Mouse (Mus musculus): ENCODE measurements around the gene Stox2.
"Not testable (repeated sequence)": the region's sequence is repeated elsewhere in the genome, so short reads cannot be mapped to it uniquely, and the experiment has no call there.

The Stox2 gene

DNA sequence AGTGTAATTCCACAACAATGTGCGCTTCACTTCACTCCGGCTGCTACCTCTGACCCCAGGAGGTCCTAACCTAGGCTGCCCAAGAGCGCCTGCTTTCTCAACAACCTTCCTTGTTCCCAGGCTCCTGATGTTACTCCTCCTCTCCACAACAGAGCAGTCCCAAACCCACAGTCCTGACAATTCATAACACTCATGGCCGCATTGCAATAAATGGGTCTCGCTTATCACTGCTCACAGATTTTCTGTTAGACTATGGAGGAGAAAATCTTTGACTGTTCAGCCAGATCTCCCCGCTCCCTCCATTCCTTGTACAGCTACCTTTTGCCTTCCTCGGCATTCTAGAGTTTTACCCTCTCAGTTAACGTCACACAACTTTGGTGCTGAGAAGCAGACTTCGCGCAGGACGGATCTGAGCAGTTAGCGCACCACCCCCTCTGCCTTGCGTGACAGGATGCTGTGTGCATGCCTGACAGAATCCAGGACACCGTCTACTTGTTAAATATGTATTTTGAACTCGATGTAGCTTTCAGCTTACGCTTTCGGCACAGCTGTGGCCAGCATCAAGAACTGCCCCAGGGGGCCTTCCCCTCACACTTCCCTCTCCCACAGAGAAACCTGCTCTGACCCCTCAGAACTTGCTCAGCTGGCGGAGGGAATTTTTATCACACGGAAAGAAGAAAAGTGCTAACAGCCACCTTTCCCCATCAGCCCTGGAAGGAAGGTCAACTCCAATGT lies at the start of gene Stox2:
Stox2 (minus strand) TSS at position 51 of the 735 bp plus-strand sequence.
- DNase-seq, result no peak

DNA sequence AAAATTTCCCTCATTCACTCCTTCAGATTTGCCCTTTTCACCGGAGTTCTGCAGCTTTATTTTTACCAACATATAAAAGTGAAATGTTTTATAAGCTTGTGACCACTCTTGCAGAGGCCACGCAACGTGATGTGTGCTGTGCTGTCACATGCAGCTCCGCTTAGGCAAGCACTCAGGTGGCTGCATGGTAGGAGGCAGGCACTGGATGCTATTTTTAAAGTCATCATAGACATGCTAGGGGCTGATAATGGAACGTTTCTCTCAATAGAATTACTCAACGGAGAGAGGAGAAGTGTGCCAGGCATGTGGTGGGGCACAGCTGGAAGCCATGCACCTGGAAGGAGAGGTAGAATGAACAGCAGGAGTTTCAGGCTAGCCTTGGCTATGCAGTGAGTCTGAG lies 49.3 kb upstream of the Stox2 start:
- no peak for DNase-seq

DNA sequence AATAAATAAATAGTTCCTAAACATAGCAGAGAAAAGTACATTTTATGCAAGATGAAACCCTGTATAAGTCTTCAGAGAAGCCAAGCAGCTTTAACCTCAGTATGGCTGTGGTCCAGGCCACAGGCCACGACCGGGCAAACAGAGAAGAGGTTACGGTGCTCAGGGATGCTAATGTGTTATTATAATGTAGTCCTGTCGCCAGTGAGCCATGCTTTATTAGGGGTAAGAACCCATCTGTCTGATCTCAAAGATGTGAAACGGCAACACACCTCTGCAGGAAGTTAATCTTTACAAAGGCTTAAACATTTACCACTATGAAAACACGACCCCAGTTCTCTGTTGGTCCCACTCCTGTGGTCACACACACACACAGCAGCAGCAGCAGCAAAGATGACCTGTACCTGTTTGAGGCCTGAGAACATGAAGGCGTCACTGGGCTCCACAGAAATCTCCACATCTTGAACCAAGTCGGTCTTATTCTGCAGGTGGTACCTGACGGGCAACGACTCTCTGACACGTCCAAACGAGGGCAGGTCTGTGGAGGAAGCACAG lies 48.5 kb upstream of the Stox2 start:
- DNase-seq, result no peak

GRCm38 (mm10) chr8:47493106-47493505 lies 46.9 kb upstream of the Stox2 start:
- DNase-seq, result no peak

DNA sequence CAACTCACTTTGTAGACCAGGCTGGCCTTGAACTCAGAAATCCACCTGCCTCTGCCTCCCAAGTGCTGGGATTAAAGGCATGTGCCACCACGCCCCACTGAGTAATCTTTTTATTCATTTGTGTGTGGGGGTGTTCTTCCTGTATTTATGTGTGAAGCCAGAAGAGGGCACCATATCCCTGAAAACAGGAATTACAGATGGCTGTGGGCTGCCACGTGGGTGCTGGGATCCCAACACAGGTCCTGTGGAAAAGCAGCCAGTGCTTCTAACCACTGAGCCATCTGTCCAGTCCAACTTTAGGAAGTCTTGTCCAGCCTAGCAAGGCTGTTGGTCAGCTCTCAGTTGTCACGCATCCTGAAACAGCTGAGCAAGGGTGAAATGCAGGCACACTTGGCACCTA lies 41.1 kb upstream of the Stox2 start:
- no peak for DNase-seq

DNA sequence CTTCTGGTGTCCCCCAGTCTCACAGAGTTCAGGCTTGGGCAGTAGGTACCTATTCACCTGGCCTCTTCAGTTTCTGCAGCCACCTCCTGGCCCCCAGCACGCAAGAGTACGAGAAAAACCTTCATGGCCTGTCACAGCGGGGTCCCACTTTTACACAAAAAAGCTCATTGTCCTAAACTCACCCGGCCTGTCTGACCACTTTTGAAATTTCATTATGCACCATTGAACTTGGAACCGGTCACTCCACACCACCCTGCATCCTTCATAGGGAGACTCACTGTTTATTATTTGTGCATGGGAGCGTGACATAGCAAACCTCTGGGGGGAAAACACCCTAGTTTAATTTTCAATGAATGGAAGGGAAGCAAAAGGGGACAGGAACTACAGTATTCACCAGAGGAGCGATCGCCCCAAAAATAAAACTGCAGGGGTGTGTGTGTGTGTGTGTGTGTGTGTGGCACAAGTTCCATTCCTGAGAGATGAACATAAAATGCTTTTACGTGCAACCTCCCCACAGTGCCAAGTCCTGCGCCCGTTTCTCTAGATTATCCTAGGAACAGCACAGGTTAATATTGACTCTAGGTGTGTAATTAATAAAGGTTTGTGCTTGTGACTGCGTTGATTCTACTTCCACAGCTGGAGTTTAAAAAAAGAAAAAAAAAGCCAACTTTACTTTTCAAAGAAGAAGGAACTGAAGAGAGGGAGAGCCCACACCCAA lies 36.4 kb upstream of the Stox2 start:
- no peak for DNase-seq

DNA sequence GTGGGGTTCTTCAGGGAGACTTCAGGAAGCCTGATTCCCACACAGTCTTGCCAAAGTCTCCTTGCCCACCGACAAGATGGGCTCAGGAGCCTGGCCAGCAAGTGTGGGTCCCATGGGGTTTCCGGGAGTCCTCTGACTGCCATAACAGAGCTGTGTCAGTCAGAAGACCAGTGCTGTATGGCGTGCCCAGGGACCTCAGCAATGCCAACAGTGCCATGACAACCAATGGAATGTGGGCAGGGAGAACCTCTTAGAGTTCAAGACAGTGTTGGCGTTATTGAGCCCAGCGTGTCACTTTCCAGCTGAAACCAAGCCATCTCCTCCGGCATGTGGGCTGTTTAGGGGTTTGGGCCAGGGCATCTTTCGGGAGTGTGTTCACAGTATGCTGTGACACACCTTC lies 33.9 kb upstream of the Stox2 start:
- DNase-seq, result no peak

DNA sequence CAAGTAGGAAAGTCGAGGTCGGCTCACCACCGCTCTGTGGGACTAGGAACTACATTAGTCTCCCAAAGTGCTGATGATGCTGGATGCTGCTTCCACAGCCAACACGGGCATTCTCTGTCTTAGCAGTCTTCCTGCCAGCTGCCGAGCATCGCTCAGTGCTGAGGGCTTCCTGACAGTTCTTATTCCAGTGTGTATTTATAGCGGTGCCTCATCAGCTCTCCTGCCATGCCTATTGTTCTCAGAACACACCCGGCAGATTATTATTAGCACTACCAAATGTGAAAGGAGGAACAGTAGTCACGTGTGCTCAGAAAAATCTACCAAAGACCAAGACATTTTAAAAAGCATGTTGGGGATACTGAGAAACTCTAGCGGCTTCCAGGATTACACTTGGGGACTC lies 15.5 kb upstream of the Stox2 start:
- DNase-seq, result no peak

GRCm38 (mm10) chr8:47459216-47459749 lies 13.1 kb upstream of the Stox2 start:
- DNase-seq, result no peak

GRCm38 (mm10) chr8:47458591-47458990 lies 12.4 kb upstream of the Stox2 start:
- no peak for DNase-seq

DNA sequence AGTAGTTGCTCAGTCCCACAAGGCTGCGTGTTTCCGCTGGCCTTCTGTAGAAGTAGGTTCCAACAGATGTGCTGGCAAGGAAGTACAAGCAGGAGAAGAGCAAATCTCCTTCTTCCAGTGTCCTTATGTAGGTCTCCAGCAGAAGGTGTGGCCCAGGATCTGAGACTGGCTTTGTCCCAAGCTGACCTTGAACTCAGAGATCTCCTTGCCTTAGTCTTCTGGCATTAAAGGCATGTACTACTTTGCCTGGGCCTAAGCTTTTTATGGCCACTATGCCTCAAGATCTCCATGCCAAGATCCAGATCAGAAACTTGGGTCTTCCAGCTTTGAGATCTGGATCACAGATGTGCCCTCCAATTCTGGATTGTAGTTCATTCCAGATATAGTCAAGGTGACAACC lies 3.0 kb upstream of the Stox2 start:
- DNase-seq, result not testable (repeated sequence)

DNA sequence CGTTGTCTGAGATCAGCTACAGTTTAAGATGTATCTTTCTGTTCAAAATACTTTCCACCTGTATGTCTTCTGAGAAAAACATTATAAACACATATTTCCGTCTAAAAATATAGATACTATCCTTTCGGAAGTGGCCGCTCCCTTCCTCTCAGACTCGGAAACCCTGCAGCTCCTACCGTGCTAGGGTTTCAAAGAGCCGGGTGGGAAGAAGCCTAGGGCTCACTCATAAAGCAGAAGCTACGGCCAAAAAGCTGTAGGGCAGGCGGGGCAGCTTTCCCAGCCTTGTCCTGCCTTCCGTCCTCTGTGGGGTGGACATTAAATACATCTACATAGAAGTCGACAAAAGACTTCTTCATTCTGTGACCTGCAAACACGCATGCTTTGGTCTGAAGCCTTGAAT lies 6.9 kb downstream of the Stox2 start:
- DNase-seq, result no peak

DNA sequence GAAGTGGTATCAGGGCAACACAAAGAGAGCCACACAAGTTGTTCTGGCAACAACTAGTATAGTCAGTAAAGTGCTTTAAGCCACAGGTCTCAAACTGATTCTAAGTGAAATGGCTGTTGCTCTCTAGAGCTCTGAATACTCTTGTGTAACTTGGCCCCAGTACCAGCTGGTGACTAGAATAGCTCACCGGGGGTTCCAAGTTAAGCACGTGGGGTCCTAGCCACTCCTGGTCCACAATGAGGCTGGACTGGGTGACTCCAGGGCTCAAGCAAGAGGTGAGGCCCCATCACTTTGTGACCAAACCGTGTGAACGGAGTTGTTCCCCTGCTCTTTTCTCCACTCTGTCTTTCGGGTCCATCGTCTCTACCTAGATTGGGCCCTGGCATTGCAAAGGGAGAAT lies 8.2 kb downstream of the Stox2 start:
- no peak for DNase-seq

GRCm38 (mm10) chr8:47435861-47436260 lies 10.3 kb downstream of the Stox2 start:
- DNase-seq, result no peak

GRCm38 (mm10) chr8:47435412-47435811 lies 10.8 kb downstream of the Stox2 start:
- no peak for DNase-seq

DNA sequence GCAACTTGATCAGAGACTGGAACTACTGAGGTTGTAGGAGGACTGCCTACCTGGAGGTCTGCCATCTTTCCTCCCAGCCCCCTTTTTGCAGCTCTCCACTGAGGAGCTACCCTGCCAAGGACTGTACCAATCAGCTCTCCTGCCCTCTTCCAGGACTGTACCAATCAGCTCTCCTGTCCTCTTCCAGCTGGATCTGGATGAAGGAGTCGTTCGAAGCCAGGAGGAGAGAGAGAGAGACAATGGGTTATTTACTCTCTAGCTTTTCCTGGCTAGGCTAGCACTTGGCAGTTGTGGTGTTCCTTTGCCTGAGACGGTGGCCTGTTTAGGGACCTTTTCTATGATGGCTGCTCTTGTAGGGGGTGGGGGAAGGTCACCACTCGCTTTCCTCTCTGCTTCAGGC lies 14.9 kb downstream of the Stox2 start:
- DNase-seq, result no peak

GRCm38 (mm10) chr8:47414258-47414525 lies 32.0 kb downstream of the Stox2 start:
- DNase-seq, result not testable (repeated sequence)

- peak; percentile 17 to 25 for DNase-seq
Observed at GRCm38 (mm10) chr8:47413524-47414257, 32.5 kb downstream of the Stox2 start.

- no peak for DNase-seq
Observed at GRCm38 (mm10) chr8:47412696-47413523, 33.3 kb downstream of the Stox2 start.

- DNase-seq, result no peak
Observed at GRCm38 (mm10) chr8:47411994-47412695, 34.0 kb downstream of the Stox2 start.

DNA sequence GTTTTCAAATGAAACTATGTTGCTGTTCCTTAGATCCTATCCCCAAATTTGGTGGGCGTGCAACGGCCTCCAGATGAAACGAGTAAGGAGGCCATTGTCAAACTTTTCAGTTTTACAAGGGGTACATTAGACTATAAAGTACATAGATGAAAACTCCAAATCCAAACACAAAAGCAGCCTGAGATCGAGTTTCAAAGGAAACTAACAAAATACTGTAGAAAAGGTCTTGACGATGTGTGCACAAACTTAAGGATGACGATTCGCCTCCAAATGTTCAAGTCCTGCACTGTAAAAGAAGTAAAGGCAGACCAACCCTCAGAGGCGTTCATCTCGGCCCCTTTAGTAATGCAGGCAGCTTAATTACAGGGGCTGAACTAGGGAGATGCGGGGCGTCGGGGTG lies 34.8 kb downstream of the Stox2 start:
- DNase-seq, result no peak

DNA sequence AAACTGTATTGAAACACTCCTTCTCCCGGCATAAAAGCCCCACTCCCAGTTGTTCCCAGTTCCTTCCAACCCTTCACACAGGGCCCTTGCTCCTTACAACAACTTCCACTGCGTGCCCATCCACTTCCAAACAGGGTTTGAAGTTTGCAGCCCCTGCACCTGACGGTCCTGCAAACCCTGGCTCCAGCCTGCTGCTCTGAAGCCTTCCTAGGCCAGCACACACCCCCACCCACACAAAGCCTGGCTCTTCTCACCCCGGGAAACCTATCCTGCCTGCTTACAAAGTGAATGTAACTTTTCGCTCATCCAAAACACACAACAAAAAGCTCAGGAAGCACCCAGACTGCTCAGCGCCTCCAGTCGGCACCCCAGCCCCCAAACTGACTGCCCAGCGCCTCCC lies 37.1 kb downstream of the Stox2 start:
- DNase-seq, result no peak

Measured in cerebellum, postnatal 36 days (tissue).